Mouse (Mus musculus): ENCODE measurements around the gene Slc26a6. TPM values are rescaled to one million over a fixed set of nuclear protein-coding genes. Genes with fewer than 3 reads are reported as not detected.

Slc26a6 gene
- polyA plus RNA-seq, 1 experiment from 2014 or later: 7.8 TPM

DNA sequence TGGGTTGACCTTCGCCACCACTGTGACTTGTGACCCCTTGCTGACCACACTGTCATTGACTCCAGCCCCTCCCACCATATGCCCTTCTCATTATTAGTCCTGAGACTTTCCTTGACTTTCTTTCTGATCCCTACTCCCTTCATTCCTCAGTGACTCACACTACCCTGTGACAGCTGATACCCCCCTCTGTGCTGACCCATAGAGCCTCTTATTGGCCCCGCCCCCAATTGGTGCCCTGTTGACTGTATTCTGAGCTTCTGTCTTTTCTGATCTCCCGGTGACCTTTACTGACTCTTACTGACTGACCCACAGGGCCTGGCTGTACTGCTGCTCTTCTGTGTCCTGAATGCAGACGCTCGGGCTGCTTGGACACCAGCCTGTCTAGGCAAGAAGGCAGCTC is 7.7 kb upstream of the Slc26a6 start:
- ChIA-PET POLR2A (no interaction called here), CTCF (no interaction called here)
- ATAC-seq: no peak
- in situ Hi-C loops (cut with MboI; ENCODE audit: low pct_unique_long_range_greater_than_20kb): no loop called here
- DNase-seq (ENCODE audit: low read depth, low spot score): no peak
- TF ChIP-seq CTCF (IDR thresholded peaks at IDR 0.05): no peak
- peaks cover 25% of the 10 kb centered on the region for H3K27me3 ChIP-seq

DNA sequence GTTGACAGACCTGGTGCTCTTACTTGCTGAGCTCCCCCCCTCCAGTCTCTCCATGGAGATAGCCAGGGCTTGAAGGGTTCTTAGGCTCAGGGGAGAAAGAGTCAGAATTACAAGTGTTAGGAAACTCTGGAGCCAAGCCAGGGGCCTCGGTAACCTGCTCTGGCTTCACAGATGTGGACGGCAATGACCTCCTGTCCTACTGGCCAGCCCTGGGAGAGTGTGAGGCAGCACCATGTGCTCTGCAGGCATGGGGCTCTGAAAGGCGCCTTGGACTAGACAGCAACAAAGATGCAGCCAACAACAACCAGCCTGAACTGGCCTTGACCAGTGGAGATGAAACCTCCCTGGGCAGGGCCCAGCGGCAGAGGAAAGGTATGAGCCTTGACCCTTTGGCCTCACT is 5.7 kb upstream of the Slc26a6 start:
- no peak for TF ChIP-seq CTCF (IDR thresholded peaks at IDR 0.05)
- ChIA-PET CTCF (interaction anchor here (1.3 kb wide), 1 partner anchor 82 kb away, joined by 3 read pairs; no protein-coding TSS in a partner anchor), POLR2A (no interaction called here)
- DNase-seq (ENCODE audit: low read depth, low spot score) (no peak), ATAC-seq (no peak)
- in situ Hi-C loops (cut with MboI; ENCODE audit: low pct_unique_long_range_greater_than_20kb): no loop called here
- H3K27me3 ChIP-seq: peaks cover 8% of the 10 kb centered on the region

DNA sequence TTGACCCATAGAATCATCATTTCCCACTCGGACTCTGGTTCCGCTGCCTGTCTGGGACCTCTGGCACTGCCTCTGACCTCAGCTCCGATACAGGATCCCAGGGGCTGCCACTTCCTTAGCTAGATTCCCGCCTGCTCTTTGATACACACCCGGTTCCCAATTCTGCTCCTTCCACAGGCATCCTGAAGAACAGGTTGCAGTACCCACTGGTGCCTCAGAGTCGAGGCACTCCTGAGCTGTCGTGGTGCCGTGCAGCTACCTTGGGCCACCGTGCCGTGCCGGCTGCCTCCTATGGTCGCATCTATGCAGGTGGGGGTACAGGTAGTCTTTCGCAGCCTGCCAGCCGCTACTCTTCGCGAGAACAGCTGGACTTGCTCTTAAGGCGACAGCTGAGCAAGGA is 4.7 kb upstream of the Slc26a6 start:
- POLR2A ChIA-PET: interaction anchor here (0.5 kb wide), 1 partner anchor 70 kb away, joined by 4 read pairs; no protein-coding TSS in a partner anchor
- CTCF ChIA-PET: no interaction called here
- DNase-seq (ENCODE audit: low read depth, low spot score): no peak
- TF ChIP-seq CTCF (IDR thresholded peaks at IDR 0.05): no peak
- no peaks in the 10 kb centered on the region for H3K27me3 ChIP-seq
- no peak for ATAC-seq
- in situ Hi-C loops (cut with MboI; ENCODE audit: low pct_unique_long_range_greater_than_20kb): no loop called here

DNA sequence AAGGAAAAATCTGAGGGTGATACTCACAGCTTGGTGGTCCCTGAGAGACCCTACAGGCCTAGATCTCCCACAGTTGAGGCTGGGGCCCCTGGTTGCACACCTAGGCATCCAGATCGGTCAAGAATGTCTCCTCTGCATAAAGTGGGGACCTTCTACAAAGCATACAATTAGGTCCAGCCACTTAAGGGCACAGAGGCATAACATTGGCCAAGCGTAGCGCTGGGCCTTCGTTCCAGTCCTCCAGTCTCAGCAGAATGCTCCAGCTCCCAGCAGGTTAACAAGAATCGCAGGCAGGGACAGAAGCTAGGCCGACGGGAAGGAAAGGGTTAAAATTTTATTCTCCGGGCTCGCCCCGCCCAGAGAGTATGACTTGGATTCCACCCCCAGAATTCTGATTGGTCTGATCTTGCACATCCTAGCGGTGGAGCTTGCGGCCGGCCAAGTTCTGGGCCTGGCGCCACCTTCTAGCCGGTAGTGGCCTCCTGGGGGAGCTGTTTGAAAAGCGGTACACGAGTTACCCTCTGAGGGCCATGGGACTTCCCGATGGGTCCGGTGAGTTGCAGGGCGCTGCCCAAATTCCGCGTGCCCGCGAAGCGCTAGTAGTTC is 655 bp downstream of the Slc26a6 start:
- in situ Hi-C loops (cut with MboI; ENCODE audit: low pct_unique_long_range_greater_than_20kb): no loop called here
- H3K27me3 ChIP-seq: no peaks in the 10 kb centered on the region
- TF ChIP-seq CTCF (IDR thresholded peaks at IDR 0.05): no peak
- POLR2A ChIA-PET: interaction anchor here (0.7 to 0.8 kb wide), 2 partner anchors 66 to 71 kb away, joined by 4 to 6 read pairs; no protein-coding TSS in a partner anchor
- CTCF ChIA-PET: no interaction called here
- peak; percentile 79 for DNase-seq (ENCODE audit: low read depth, low spot score)
- ATAC-seq: peak; percentile 93

DNA sequence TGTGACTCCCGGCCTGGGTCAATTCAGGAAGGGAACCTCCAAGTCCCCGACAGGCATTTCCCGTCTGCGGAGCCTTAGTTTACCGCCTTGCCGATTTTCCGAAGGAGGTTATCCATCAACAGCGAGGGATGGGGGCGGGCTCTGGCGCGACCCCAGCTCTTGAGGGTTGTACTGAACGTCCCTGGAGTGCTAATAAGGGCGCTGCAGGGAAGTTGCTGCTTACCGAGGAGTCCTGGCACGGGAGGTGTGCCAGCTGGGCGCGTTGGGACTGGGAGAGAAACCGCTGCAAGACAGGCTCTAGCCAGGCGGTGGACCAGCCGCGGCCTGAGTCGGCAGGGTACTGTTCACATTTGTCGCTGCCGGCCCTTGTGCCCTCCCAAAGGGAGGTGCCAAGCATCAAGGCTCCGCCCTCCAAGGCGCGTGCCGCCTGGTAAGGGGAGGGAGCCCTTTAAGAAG is 1.2 kb downstream of the Slc26a6 start:
- DNase-seq (ENCODE audit: low read depth, low spot score) (peak; percentile 48), ATAC-seq (peak; percentile 96)
- H3K27me3 ChIP-seq: no peaks in the 10 kb centered on the region
- in situ Hi-C loops (cut with MboI; ENCODE audit: low pct_unique_long_range_greater_than_20kb): no loop called here
- no peak for TF ChIP-seq CTCF (IDR thresholded peaks at IDR 0.05)
- CTCF ChIA-PET: no interaction called here
- POLR2A ChIA-PET: no interaction called here

DNA sequence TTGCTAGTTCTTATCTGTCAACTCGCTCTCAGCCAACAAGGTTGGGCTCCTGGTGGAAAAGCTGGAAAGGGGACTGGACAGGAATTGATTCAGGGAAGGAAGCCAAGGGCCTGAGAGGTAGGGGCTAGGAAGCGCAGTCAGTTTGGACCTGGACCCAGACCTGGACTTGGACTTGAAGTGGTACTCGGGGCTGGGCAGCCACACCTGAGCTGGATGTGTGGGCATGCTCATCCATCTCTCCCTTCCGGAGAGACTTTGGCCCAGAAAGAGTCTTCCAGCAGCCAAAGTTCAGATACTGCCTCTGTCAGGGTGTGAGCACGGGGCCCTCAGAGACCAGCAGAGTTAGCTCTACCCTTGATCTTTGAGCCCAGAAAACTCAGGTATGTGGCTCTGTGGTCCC is 2.3 kb downstream of the Slc26a6 start:
- POLR2A ChIA-PET: no interaction called here
- TF ChIP-seq CTCF (IDR thresholded peaks at IDR 0.05): no peak
- CTCF ChIA-PET: no interaction called here

DNA sequence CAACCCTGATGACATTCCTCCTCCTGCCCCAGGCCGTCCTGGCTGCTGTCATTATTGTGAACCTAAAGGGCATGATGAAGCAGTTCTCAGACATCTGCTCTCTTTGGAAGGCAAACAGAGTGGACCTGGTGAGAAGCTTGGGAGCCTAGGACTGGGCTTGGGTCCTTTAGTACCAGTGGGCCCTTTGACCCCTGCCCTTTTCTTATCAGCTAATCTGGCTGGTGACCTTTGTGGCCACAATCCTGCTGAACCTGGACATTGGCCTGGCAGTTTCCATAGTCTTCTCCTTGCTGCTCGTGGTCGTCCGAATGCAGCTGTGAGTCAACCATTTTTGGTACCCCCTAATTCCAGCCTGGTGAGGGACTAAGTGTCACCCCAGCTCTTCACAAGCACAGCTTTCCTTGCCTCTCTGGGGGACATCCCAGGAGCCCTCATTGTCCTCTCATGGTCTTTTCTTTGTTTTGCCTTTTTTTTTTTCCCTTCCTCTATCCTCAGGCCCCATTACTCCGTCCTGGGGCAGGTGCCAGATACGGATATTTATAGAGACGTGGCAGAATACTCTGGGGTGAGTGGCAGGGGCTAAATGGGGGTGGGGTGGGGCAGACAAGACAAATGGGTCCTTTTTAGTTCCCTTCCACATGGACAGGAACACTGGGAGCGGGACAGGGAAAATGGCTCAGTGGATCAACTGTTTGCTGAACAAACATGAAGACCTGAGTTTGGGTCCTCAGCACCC is 5.9 kb downstream of the Slc26a6 start:
- in situ Hi-C loops (cut with MboI; ENCODE audit: low pct_unique_long_range_greater_than_20kb): no loop called here
- ATAC-seq (no peak), DNase-seq (ENCODE audit: low read depth, low spot score) (no peak)
- no peaks in the 10 kb centered on the region for H3K27me3 ChIP-seq
- no peak for TF ChIP-seq CTCF (IDR thresholded peaks at IDR 0.05)
- POLR2A ChIA-PET: no interaction called here
- CTCF ChIA-PET: interaction anchor here (1.1 to 2.0 kb wide), 2 partner anchors 29 to 54 kb away, joined by 3 to 6 read pairs; no protein-coding TSS in a partner anchor

More for the DNA sequence above, 2.3 kb downstream of the Slc26a6 start:
- in situ Hi-C loops (cut with MboI; ENCODE audit: low pct_unique_long_range_greater_than_20kb): no loop called here
- ATAC-seq: no peak
- DNase-seq (ENCODE audit: low read depth, low spot score): no peak
- no peaks in the 10 kb centered on the region for H3K27me3 ChIP-seq

DNA sequence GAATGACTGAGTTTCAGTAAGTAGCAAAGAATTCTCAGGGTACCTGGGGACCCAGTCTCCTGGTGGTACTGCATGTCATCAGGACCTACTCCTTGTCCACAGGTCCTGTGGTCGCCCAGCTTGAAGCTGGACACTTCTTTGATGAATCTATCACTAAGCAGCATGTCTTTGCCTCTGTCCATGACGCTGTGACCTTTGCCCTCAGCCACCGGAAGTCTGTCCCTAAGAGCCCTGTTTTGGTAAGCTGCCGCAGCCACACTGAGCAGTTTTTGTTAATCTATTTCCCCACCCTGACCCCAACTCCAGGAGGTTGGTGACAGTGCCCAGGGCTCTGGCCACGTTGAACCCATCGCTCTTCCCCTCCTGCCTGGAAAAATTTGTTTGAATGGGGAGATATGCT is 59.2 kb downstream of the Slc26a6 start:
- ATAC-seq (no peak), DNase-seq (ENCODE audit: low read depth, low spot score) (no peak)
- no peak for TF ChIP-seq CTCF (IDR thresholded peaks at IDR 0.05)
- ChIA-PET POLR2A (no interaction called here), CTCF (interaction anchor here (1.2 kb wide), 1 partner anchor 9 kb away, joined by 3 read pairs; no protein-coding TSS in a partner anchor)
- H3K27me3 ChIP-seq: no peaks in the 10 kb centered on the region
- in situ Hi-C loops (cut with MboI; ENCODE audit: low pct_unique_long_range_greater_than_20kb): no loop called here

DNA sequence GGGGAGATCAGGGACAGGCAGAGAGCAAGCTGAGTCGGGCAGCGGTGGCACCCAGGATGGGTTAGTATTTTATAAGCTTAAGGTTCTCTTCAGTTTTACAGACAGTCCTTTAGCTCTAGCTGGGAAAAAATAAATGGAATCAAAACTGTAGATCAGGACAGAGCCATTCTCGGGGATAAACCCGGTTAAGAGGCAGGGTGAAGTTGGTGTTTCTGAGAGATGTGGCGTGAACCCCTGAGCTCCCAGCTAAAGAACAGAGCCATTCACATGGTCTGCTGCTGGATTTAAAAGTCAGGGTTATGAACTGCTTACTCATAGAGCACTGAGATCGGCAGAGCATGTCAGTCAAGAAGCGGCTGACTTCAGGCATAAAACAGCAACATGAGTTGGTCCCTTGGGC is 60.1 kb downstream of the Slc26a6 start:
- in situ Hi-C loops (cut with MboI; ENCODE audit: low pct_unique_long_range_greater_than_20kb): no loop called here
- CTCF ChIA-PET: interaction anchor here (1.2 kb wide), 2 partner anchors 9 to 55 kb away, joined by 3 to 6 read pairs; no protein-coding TSS in a partner anchor
- ATAC-seq: no peak
- POLR2A ChIA-PET: no interaction called here
- TF ChIP-seq CTCF (IDR thresholded peaks at IDR 0.05): no peak
- no peak for DNase-seq (ENCODE audit: low read depth, low spot score)
- no peaks in the 10 kb centered on the region for H3K27me3 ChIP-seq

DNA sequence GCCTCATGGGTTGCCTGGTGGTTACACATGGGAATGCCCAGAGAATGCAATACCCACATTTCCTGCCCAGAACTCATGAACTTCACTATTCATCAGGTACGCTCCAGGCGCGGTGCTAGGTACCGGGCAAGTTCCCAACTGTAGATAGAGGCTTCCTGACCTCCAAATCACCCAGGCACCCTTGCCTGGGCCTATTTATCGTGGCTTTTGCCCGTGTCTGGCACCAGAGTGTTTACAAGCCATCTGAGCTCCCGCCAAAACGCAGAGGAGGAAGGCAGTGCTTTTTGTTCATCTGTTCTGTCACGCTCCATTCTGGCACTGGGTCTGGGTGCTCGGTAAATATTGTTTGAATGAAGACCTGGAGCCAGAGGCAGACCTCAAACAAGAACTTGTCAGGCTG is 60.5 kb downstream of the Slc26a6 start:
- H3K27me3 ChIP-seq: no peaks in the 10 kb centered on the region
- no peak for TF ChIP-seq CTCF (IDR thresholded peaks at IDR 0.05)
- ChIA-PET CTCF (interaction anchor here (1.2 kb wide), 1 partner anchor 56 kb away, joined by 6 read pairs; no protein-coding TSS in a partner anchor), POLR2A (no interaction called here)
- ATAC-seq: no peak
- DNase-seq (ENCODE audit: low read depth, low spot score): no peak
- in situ Hi-C loops (cut with MboI; ENCODE audit: low pct_unique_long_range_greater_than_20kb): no loop called here

DNA sequence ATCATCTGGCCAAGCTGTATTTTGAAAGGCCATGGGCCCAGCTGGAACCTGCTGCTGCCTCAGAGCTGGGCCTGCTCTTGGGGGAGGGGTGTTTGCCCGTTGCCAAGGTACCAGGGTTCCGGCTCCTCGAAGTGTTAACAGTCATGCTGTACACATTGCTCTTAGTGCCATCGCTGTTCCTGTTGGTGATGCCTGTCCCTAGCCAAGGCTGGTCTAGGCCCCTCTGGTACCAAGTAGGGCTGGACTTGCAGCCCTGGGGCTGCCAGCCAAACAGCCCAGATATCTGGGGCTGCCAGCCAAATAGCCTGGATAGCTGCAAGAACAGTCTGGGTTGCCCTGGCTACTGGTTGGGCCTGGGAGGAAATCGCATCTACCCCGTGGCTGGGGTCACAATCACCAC is 61.4 kb downstream of the Slc26a6 start, which contains the start of gene Tmem89:
Gene Tmem89 (plus strand): TSS at position 129 of the 400 bp plus-strand sequence.
- in situ Hi-C loops (cut with MboI; ENCODE audit: low pct_unique_long_range_greater_than_20kb): no loop called here
- no peak for TF ChIP-seq CTCF (IDR thresholded peaks at IDR 0.05)
- DNase-seq (ENCODE audit: low read depth, low spot score) (no peak), ATAC-seq (no peak)
- no peaks in the 10 kb centered on the region for H3K27me3 ChIP-seq
- ChIA-PET CTCF (no interaction called here), POLR2A (no interaction called here)
